Mouse (Mus musculus) kidney, postnatal 25 days (tissue): ENCODE measurements around the gene Upk3b.
"Not testable (repeated sequence)": the region's sequence is repeated elsewhere in the genome, so short reads cannot be mapped to it uniquely, and the experiment has no call there.

Experiments
- DNase-seq, 2 experiments: peaks; one replicate each; pipeline ENCODE4 v3.0.0; 2021; ENCODE audit warnings: mixed read lengths in 2 of 2

Upk3b gene

DNA sequence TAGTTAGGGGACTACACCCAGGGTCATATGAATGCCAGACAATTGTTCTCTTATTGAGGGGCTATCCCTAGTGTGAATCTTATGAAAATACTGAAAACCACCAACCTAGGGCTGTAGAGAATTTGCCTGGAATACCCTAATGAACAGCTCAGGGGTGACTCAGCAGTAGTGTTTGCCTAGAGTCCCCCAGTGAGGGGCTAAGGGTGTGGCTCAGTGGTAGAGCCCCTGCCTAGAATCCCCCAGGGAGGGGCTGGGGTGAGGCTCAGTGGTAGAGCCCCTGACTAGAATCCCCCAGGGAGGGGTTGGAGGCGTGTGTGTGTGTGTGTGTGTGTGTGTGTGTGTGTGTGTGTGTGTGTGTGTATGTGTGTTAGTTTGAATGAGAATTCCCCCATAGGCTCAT lies 1.6 kb upstream of the Upk3b start:
- no peak for DNase-seq

DNA sequence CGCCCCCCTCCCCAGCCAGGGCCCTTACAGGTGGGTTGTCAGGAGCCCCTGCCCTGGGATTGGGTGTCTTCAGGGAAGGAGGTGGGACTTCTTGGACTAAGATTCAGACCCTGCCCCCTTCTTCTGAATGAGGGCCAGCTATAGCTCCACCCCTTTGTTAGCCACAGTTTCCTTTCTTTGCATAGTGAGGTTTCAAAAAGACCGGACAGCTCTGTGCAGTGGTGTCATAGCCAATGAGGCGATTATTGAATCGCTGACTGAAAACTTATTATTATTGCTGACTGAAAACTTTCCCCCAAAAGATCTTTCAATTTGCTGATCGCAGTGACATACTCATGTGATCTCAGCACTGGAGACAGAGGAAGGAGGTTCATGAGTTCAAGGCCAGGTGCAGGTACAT lies 1.9 kb downstream of the Upk3b start:
- DNase-seq = no peak

DNA sequence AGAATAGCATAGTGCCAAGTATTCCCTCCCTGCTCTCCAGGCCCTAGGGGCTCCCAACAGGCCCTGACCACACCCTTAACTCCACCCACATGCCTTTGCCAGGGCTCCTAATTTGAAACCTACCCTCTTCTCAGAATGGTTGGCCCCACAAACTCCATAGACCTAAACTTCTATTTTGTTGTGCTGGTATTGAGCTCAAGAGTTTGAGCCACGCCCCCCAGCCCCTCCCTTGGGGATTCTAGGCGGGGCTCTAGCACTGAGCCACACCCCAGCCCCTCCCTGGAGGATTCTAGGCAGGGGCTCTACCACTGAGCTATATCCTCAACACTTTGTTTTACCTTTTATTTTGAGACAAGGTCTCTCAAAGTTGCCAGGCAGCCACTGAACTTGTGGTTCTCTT lies 3.0 kb downstream of the Upk3b start:
- no peak for DNase-seq

DNA sequence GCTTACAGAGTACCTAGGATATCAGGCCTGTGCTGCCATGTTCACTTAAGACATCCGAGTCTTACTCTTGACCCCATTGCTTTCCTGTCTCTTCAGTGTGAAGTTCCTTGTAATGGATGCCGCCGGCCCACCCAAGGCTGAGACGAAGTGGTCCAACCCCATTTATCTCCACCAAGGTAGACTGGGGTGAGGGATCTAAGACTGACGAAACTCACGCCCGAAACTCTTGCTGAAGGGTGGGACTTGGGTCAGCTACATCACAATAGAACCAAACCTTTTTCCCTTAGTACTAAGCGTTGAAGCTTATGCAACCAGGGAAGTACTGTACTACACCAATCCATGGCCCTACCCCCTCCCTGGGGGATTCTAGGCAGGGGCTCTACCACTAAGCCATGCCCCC lies 3.4 kb downstream of the Upk3b start:
- no peak for DNase-seq

DNA sequence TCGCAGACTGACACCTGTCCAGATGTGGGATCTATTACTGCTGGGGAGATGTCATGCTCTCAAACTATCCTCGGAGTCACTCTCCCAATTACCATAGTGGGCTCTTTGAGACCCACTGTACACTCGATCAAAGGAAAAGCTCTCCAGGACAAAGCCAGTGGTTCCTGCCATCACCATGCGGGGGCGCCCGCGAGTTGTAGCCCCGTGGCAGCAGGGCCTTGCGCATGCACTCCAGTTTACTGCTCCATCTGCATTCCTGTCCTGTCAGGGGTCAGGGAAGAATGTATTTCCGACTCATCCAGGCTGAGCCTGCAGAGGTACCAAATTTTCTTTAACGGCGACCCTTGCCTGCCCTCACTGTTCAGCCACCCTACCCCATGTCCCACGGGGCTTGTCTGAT lies 6.6 kb downstream of the Upk3b start:
- DNase-seq = no peak

DNA sequence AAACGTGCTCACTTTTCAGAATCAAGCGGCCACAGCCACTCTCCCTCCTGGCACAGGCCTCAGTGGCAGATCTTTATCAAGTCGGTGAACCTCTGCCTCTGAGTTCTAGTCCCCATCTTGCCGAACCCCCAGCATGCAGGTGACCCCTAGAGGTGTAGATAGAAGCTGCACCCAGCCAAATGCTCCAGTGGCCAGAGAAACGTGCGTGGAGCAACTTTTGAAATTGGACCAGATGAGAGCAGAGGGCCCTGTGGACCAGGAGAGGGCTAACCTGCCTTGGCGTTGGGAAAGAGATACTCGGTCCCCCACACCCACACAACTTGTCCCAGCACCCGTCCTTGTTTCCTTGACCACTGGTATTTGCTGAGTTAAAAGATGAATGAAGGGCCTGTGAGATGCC lies 7.1 kb downstream of the Upk3b start:
- peak; percentile 30 to 59 for DNase-seq

DNA sequence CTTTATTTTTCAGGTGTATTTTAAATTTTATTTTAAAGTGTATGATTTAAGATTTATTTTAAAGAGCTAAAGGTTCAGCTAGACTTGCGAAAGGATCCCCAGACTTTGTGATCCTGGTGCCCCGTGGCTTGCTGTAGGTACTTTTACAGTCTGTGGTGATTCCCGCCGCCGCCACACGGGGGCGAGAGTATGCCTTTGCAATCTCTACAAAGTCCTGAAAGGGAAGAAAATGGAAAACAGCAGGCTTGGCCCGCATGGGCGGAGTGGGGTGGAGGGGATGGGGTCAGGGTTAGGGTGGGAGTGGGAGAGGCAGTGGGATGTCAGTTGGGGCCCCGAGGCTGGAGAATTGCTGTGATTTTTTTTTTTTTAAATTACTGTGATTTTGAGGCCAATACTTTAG lies 7.7 kb downstream of the Upk3b start:
- DNase-seq = peak; percentile 86 to 95

DNA sequence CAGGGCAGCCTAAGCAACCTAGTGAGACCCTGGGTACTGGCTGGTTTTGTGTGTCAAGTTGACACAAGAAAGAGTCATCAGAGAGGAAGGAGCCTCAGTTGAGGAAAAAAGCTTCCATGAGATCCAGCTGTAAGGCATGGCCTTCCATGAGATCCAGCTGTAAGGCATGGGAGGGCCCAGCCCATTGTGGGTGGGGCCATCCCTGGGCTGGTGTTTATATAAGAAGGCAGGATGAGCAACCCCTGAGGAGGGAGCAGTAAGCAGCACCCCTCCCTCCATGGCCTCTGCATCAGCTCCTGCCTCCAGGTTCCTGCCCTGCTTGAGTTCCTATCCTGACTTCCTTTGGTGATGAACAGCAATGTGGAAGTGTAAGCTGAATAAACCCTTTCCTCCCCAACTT lies 10.2 kb downstream of the Upk3b start:
- DNase-seq = not testable (repeated sequence)

DNA sequence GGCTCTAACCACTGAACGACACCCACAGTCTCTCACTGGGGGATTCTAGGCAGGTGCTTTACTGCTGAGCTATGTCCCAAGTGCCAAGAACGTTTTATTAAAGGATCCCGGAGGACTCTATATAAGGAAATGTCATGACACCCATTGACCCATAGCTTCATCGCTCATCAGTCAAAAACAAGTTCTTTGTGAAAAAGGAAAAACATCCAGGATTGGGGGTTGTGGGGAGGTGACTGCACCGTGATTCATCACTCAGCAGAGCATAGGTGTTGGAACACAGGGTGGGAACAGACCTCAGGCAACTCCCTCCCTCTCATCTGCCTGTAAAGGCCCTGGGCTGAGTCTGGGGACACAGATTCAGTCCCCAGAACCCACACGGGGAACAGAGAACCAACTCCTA lies 11.6 kb downstream of the Upk3b start:
- no peak for DNase-seq

DNA sequence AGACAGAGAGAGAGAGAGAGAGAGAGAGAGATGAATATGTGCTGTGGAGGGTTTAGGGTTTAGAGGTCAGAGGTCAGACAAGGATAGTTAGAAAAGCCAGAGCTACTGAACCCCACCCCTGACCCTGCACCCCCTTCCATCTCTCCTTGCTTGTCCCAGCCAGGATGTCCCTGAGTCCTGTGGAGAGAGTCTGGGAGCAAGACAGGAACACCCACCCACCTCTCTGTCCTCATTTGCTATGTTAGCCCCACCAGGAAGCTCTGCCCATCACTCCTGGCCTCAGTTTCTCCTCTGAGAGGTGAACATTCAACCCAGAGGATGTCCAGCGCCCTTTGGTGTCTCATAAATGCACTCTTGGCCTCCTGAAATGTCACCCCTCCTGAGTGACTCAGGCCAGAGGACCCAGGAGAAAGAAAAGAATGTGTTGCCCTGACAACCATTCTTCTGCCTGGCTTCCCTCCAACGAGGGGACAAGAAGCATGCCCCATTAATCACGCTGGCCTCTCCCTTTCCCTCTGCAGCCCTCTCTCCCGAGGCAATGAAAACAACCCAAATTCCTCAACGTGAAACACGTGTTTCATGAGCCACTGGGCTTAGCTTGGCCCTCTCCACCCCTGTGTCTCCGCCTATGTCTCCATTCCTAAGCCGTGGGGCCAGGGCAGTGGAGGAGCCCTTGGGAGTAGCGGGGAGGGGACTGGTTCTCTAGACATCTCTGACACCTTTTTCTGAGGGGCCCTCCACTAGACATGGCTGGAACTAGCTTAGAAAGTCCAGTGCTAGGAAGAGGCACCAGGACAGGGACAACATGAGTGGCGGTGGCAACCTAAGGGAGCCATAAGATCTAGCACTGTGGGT lies 13.2 kb downstream of the Upk3b start:
- DNase-seq = peak; percentile 87 to 90

DNA sequence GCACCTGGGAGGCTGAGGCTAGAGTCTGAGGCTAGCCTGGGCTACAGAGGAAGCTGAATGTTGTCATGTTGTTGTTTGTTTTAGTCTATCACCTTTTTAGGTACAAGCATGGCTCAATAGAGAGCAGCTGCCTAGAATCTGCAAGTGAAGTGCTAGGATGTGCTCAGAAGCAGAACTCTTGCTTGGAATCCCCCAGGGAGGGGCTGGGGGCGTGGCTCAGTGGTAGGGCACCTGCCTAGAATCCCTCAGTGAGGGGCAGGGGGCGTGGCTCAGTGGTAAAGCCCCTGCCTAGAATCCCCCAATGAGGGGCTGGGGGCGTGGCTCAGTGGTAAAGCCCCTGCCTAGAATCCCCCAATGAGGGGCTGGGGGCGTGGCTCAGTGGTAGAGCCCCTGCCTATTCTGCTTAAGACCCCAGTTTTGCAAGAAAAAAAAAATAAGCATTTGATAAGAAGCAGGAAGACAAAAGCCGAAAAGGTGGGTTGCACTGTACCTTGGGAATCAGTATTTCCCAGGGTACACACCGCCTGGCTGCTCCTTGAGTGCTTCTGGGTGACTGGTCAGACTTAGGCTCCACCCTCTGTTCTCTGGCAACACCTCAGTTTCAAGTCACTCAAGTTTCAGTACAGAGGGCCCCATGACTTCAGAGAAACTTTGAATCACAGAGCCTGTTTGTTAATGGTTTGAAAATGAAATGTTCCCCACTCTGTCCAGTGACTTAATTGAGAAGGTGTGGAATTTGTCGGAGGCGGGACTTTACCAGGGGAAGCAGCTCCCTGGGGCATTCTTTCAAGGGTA lies 14.8 kb downstream of the Upk3b start:
- DNase-seq = peak; percentile 36 to 81

DNA sequence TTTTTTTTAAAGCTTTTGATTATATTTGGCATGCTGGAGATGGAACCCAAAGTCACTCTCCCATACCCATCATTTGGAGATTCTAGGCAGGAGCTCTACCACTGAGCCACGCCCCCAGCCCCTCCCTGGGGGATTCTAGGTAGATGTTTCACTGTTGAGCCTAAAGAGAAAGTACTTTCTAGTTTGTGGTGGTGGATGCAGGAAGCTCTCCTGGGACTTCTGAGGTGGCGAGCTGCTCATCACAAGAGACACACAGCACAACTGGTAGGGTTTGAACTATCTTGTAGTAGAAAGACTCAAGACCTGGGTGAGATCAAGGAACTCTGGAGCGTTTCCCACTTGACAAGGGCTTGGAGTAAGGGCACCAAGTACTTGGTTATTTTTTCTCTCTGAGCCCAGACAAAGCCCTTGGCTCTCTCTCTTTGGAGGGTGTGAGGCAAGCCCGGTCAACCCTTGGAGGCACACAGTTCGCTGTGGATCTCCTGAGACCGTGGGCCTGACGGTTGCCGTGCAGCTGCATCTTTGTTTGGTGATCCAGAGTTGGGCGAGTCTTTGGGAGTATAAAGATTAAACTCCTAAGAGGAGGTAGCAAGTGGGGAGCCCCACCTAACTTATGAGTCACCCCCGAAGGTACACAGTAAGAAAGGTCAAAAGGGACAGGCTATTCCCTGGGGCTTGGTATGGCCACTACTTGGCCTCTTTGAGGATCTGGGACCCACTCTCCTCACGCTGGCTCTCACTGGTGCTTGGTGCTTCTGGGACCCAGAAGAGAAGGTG lies 16.2 kb downstream of the Upk3b start, which contains the start of gene Upk3bl:
TSS of gene Upk3bl (plus strand) at position 192 of the 777 bp plus-strand sequence.
- DNase-seq = no peak

DNA sequence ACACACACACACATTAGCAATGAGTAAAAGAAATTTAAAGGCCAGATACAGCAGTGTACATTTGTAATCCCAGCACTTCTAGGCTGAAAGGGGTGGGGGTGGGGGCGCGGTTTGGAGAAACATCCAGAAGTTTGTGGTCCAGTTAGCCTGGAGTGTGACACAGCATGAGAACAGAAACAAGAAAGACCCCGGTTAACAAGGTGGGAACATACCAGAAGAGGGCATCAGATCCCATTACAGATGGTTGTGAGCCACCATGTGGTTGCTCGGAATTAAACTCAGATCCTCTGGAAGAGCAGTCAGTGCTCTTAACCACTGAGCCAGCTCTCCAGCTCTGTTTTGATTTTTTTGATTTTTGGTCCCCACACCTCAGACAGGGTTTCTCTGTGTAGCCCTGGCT lies 17.8 kb downstream of the Upk3b start:
- no peak for DNase-seq

DNA sequence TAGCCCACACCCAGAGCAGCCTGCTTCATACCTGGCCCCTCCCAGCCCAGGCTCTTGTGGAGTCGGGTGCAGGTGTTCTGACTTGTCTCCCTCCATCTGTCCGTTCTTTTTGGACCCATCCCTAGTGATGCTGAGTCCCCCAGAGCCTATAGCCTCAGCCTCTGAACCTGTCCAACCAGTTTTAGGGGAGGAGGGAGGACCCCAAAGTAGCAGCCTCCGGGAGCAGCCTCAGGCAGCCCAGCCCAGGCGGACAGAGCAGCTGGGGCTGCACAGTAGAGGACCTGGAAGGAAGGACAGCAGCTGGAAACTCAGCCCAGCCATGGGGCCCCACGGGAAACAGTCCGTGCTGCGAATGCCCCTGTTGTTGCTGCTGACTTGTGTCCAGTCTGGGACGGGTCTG lies 18.8 kb downstream of the Upk3b start:
- DNase-seq = no peak

DNA sequence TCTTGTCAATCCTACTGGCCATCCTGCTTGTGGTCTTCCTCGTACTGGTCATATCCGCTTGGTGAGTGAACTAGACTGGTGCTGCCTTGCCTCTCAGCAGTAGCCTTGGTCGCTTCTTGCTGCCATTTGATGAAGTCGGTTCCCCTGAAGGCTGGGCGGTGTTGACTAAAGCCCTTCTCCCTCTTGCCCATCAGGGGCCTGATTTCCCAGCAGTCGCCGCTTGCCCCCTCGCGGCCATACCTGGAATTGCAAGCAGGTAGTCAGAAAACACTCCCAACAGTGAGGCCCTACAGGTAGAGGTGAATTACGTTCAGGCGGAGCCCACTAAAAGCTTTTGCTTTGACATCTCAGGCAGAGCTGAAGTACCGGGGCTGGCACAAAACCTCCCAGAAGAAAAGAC lies 23.3 kb downstream of the Upk3b start:
- peak; percentile 81 to 88 for DNase-seq

DNA sequence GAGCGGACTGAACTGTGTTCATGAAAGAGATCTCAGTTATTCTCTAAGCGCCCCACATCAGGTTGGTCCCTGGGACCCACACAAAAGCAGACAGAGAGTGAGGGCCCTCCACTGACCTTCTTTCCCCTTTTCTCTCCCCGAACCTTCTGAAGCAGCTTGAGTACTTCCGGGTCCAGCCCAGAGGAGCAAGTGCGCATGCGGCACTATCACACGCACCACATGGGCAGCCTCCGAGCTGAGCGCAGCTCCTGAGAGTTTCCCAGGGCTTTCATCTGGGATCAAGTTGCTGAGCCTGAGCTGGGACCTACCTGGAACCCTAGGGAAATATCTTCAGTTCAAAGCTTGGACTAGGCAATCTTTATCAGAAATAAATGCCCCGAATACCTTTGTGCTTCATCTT lies 25.6 kb downstream of the Upk3b start:
- DNase-seq = no peak

DNA sequence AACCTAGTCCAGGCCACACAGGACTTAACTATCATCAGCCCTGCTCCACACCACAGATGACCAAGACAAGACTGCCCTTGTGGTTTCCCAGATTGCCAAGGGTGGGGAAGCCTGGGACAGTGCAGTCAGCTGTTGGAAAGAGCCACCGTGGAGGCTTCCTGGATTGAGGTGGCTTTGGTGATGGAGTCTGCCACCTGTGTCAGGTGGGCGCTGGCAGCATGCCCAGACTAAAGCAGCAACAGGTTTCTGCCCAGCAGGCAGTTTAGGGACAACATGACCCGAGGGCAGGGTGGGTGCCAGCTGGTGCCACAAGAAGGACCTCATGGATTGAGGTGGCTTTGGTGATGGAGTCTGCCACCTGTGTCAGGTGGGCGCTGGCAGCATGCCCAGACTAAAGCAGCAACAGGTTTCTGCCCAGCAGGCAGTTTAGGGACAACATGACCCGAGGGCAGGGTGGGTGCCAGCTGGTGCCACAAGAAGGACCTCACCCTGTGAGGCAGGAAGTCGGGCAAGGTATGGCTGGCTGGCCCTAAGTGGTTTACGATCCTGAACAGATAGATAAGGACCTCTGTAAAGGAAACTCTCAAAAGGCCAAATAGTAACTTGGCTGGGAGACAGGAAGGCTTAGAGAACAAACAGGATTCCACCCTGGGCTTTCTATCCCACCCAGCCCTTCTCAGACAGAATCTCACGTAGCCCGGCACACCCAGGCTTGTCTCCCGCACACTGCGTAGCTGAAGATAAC lies 28.3 kb downstream of the Upk3b start:
- not testable (repeated sequence) for DNase-seq

DNA sequence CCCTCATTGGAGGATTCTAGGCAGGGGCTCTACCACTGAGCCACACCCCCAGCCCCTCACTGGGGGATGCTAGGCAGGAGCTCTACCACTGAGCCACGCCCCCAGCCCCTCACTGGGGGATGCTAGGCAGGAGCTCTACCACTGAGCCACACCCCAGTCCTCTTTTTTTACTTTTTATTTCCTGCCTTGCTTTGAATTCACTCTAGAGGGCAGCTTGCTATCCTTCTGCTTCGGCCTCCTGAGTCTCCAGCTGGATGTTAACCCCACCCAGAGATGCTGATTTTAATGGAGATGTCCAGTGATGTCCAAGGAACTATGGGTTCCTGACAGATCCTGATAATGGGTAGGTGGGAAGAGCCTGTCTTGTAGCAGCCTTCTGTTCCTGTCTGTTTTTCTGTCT lies 31.1 kb downstream of the Upk3b start:
- DNase-seq = no peak

DNA sequence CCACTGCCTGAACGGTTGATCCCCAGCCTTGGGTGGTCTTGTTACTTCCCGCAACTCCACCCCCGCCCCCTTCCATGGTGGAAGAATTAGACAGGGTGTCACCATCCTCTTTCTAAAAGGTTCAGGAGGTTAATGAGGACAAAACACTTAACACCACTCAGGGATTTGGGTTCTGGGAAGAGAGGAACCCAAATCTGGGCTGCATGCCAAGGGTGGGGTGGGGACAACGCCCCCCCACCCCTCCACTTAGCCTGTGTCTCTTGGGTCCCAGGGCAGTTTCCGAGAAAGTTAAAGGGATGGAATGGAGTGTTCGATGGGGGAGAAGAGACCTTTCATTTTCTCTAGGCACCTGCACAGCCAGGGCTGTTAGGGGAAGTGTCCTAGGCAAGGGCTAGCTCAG lies 34.8 kb downstream of the Upk3b start:
- DNase-seq = no peak

DNA sequence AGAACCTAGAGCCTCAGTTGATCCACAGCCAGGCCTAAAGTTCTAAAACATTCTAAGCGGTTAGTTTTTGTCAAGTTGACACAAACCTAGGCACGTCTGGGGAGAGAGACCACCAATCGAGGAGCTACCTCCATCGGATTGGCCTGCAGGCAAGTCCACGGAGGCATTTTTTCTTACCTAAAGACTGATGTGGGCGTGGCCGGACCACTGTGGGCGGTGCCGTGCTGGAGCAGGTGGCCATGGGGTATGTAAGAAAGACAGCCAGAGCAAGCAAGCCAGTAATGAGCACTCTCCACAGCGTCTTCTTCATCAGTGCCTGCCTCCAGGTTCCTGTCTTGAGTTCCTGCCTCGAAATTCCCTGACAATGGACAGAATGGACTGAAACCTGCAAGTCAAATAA lies 35.2 kb downstream of the Upk3b start:
- DNase-seq = no peak

DNA sequence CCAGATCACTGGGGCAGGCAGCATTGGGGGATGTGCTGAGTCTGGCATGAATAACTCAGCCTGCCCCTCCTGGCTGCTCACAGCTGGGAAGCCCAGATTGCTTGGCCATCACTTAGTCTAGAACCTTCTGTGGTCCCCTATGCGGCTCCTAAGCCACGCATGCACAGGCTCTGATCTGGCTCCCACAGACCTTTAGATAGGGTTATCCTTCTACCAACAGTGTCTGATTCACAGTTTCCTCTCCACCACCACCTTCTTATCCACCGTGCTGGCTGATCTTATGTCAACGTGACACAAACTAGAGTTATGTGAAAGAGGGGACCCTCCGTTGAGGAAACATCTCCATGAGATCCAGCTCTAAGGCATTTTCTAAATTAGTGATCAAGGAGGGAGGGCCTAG lies 36.8 kb downstream of the Upk3b start:
- DNase-seq = no peak

DNA sequence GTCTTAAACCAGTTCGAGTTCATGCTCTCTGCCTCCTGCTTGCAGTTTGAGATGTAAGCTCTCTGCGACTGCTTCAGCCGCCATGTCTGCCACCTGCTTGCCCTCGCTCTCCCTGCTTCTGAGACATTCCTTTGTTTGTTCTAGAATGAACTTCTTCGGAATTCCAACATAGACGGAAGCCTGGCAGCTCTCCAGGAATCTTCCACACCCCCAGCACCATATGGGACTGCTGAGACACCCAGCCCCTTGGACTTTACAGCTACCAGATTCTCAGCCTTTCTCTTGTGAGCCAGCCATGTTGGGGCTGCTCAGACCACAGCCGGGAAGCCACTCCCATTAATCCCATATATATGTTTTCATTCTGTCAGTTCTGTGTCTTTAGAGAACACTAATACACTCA lies 38.0 kb downstream of the Upk3b start:
- peak in 1 of 2 experiments; percentile 23 for DNase-seq
